Mouse (Mus musculus) G1E (cell line): ENCODE measurements around the gene Irf4.

Source experiments
- CTCF ChIP-seq: IDR thresholded peaks from 2 replicates; pipeline ENCODE4 v1.5.1; 2012; ENCODE audit warnings: low read depth, low read length, inconsistent platforms, mixed read lengths
- GATA1 ChIP-seq: IDR thresholded peaks from 2 replicates; pipeline ENCODE4 v1.6.1; 2012; ENCODE audit warnings: borderline replicate concordance, low read length, inconsistent platforms, mixed read lengths
- GATA2 ChIP-seq: IDR thresholded peaks from 2 replicates; pipeline ENCODE4 v1.6.1; 2012; ENCODE audit warnings: low read depth, low read length, inconsistent platforms, borderline replicate concordance
- POLR2AphosphoS5 ChIP-seq: IDR thresholded peaks from 2 replicates; pipeline ENCODE4 v1.6.1; 2012; ENCODE audit warnings: low read depth, low read length, inconsistent platforms; ENCODE audit not compliant: insufficient replicate concordance
- TAL1 ChIP-seq: conservative IDR thresholded peaks from 2 replicates; pipeline ENCODE4 v1.6.1; 2012; ENCODE audit warnings: low read depth, low read length, inconsistent platforms, mixed read lengths

DNA sequence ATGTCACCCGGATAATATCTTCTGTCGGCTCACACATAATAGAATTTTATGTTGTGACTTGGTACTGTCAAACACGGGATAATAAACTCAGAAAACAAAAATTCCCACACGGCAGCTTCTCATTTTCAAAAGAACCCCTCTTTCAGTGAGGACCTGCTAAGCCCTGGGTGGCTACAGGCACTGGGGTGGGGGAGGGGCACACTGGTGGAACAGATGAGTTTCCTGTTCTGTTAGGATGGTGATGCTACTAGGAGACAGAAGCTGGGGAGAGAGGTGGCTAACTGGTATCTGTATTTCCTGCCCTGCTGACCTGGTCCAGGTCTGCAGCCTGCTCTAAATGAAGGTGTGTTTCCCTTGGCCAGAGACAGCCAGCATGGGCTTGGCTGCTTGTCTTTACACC, 52.9 kb downstream of the Irf4 start:
- TF ChIP-seq GATA1 = no peak
- TF ChIP-seq CTCF = no peak
- TF ChIP-seq POLR2AphosphoS5 = no peak
- no peak for TF ChIP-seq TAL1
- TF ChIP-seq GATA2 = no peak
